Mouse (Mus musculus) erythroblast, embryonic 14.5 days (primary cell): ENCODE data around the gene Rbp4.

Source experiments
- GATA1 ChIP-seq: IDR thresholded peaks from 2 replicates; pipeline ENCODE4 v1.6.1; 2012; ENCODE audit warnings: low read length, inconsistent platforms, mixed read lengths
- TAL1 ChIP-seq: IDR thresholded peaks from 3 replicates; pipeline ENCODE4 v1.6.1; 2012; ENCODE audit warnings: low read length, inconsistent platforms, mixed read lengths

GRCm38 (mm10) chr19:38077851-38078540, 47.1 kb downstream of the Rbp4 start:
- TF ChIP-seq GATA1 (no peak), TAL1 (no peak)
